Mouse (Mus musculus) liver, postnatal 0 days (tissue): Measurements from ENCODE around the gene B3gnt4.

Experiments used
- CTCF ChIP-seq: sonication (generic); IDR thresholded peaks from 2 replicates; pipeline ENCODE4 v1.5.1; 2016; ENCODE audit warnings: antibody characterized with exemption, low read depth
- EP300 ChIP-seq: IDR thresholded peaks from 2 replicates; pipeline ENCODE4 v1.6.1; 2016; ENCODE audit warnings: antibody characterized with exemption, low read depth, mild to moderate bottlenecking

- TF ChIP-seq CTCF (no peak), EP300 (no peak)
Measured at GRCm38 (mm10) chr5:123464638-123465037, 45.6 kb upstream of the B3gnt4 start.
